Mouse (Mus musculus) gastrocnemius, adult 18-20 months (tissue): Measurements from ENCODE around the gene Riok1. TPM values are rescaled to one million over a fixed set of nuclear protein-coding genes. Genes with fewer than 3 reads are reported as not detected.

Experiments
- DNase-seq: peaks from one replicate; pipeline ENCODE4 v3.0.0; 2021; ENCODE audit warnings: low spot score
- long read RNA-seq, 2 experiments: library from polyadenylated mRNA; stranded (forward); transcript quantifications; one replicate each; pipeline ENCODE4 v2.0.0; 2021
- total RNA-seq, 2 experiments: library from RNA; stranded (reverse); gene quantifications; 2 replicates each; pipeline ENCODE4 v1.2.3; 2021

Gene Riok1
- 1 to 10 TPM; 6.6 to 8.5 TPM for total RNA-seq
- long read RNA-seq, experiment 1, transcript Riok1-201 (17 exons, 2,738 nt): major isoform, 14 of 15 reads
- long read RNA-seq, experiment 1, partial matches to known transcripts: 1 of 15 reads
- long read RNA-seq, experiment 1, other reads (novel, unspliced or antisense): 0 of 15 reads
- long read RNA-seq, experiment 2, transcript Riok1-201 (17 exons, 2,738 nt): major isoform, 5 of 7 reads
- long read RNA-seq, experiment 2, partial matches to known transcripts: 0 of 7 reads
- long read RNA-seq, experiment 2, other reads (novel, unspliced or antisense): 2 of 7 reads

DNA sequence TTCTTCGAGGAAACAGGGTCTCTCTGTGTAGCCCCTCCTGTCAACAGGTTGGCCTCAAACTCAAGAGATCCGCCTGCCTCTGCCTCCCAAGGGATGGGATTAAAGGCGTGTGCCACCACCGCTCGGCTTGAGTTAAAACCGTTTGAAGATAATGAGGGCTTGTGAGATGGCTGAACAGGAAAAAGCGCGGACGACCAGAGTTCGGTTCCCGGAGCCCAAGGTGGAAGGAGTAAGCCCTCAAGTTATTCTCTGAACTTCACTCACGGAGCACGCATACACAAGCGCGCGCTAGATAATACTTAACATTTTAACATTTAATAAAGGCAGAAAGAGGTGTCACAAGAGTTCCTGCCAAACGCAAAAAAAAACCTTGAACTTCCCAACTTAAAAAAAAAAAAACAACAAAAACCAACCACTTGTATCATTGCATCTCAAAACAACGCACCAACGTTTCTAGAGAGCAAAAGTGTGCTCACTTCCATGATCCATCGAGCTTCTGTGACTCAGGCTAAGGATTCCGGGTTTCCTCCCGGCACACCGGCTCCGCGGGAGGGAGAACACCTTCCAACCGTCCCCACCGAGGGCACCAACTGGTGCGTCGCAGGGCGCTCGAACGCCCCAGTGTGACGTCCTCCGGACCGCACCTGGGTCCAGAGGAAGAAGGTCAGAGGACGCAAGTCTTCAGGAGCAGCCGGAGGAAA, at the start of gene Riok1:
Gene Riok1, plus strand, starts transcription at position 653 of the 701 bp plus-strand sequence.
- no peak for DNase-seq

DNA sequence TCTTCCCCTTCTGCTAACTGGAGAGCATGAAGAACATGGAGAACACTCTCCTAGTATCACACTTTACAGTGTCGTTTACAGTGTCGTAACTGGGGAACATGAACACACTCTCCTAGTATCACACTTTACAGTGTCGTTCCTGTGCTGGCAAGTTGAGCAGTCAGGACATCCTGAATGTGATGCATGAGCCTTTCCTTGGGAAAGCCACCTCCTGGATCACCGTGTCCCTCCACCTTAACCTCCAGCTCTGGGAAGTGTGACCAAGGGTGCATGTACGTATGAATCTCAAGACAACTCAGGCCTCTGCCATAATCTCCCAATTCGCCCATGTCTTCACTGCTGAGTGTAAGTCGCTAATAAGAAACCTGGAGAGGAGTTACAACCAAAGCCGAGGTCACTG, 47.1 kb upstream of the Riok1 start:
- no peak for DNase-seq

DNA sequence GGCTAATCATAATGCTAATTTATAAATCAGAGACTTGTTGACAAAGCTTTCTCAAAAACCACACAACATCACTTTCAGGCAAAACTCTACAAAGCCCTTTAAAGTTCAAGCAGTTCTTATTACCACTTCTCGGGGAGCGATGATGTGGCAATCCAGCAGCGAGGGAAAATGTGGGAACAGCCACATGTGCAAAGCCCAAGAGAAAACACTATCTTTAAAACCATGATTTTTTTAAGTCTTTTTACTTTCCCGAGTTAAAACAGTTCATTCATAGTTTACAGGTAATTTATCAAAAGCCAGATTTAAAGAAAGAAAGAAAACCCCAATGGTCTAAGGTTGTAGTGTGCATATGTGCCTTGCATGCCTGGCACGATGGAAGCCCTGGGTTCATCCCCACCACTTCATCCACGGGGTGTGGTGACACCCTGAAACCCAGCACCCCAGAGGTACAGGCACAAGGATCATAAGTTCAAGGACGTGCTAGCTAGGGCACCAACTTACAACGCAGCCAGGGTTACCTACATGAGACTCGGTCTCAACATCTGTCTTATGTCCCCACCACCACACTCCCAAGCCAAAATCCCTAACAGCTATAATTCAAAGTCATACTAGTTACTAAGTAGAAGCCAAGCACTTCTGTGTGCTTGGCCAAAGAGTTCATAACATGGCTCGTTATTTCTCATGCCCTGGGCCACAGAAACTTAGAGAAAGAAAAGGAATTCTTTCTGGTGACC, 44.0 kb upstream of the Riok1 start:
- DNase-seq: no peak

DNA sequence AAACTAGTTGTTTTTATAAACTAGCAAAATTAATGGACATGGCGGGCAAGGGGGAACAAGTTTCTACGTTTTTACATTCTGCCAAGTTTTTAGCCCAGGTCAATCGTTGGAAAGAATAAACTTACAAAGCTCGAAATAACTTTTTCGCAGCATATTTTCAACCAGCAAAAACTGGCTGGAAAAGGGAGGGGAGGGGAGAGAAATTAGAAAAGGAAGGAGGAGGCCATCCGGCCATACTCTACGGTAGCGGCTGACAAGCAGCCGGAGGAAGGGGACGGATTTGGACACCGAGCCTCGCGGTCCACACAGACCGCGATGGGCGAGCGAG, 43.5 kb upstream of the Riok1 start:
- DNase-seq: no peak

DNA sequence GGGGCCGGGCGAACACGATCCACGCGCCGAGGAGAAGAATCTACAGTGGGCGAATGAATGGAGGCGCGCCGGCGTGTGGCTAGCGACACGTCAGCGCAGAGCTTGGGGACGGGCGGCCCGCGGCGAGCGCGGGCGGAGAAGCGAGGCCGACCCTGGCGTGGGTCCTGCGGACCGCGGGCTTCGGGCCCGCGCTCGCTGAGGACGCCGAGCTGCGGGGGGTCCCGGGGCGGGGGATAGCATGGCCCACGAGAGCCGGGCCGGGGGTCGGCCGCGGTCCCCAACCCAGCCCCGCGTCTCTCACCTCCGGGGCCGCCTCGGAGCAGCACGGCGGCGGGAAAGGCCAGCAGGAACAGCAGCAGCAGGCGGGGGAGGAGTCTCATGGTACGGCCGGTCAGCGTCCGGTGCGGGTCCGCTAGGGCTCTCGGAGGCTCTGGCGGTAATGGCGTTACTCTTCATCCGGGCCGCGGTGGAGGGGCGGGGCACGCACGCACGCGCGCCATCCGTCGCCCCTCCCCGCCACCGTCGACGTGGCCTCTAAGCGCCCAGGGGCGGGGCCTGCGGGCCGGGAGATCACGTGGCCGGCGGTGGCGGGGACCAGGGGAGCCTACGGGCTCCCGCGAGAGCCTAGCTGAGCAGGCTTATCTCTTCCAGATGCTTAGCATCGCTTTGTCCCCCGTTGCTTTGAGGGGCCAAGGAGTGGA, 42.9 kb upstream of the Riok1 start, which contains the start of gene Ssr1:
Gene Ssr1, minus strand, starts transcription at position 514 of the 701 bp plus-strand sequence.
- peak; percentile 95 for DNase-seq

DNA sequence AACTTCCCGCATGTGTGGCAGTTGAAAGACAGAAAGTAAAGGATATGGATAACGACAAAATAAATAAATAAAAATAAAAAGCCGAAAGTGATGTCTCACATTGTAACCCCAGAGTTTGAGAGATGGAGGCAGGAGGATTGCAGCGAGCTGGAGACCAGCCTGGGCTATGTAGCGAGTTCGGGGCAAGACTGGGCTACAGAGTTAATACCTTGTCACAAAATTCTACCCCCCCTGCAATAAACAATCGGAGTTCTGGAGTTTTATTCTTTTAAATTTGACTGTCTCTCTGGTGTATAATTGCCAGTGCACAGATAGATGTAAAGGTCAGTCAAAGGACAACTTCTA, 42.4 kb upstream of the Riok1 start:
- DNase-seq: no peak

DNA sequence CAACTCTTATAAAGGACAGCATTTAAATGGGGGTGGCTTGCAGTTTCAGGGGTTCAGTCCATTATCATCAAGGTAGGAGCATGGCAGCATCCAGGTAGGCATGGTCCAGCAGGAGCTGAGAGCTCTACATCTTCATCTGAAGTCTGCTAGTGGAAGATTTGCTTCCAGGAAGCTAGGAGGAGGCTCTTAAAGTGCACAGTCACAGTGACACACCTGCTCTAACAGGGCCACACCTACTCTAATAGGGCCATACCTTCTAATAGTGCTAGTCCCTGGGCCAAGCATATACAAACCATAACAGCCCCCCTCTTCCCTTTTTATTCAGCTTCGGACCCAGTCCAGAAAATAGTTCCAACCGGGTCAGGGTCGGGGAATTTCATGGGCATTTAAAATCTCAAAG, 37.1 kb upstream of the Riok1 start:
- DNase-seq: no peak

DNA sequence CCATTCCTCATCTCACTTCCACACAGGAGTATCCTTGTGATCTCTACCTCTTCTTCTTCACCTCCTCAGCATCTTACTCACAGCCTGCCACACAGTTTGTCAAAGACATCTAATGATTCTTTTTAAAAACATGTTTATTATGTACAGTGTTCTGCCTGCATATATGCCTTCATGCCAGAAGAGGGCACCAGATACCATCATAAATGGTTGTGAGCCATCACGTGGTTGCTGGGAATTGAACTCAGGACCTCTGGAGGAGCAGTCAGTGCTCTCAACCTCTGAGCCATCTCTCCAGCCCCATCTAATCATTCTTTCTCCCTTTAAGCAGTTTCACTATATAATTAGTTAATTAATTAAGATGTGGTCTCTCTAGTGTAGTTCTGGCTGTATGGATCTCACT, 34.3 kb upstream of the Riok1 start:
- DNase-seq: no peak

DNA sequence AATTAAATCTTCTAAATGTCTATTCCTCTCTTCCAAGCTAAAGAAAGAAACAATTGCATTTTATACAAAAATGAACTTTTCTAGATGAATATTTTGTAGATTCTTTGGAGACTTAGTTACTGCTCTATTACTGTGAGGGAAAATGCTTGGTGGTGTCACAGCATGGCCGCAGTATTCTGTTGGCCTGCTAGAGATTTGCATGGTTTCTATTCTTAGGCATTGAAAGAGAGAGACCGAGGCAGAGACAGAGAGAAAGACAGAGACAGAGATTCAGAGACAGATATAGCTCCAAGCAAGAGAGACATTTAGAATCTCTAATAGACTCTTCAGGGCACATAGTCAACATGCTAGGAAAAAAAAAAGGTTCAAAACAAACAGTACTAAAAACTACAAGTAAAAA, 28.8 kb upstream of the Riok1 start:
- no peak for DNase-seq

DNA sequence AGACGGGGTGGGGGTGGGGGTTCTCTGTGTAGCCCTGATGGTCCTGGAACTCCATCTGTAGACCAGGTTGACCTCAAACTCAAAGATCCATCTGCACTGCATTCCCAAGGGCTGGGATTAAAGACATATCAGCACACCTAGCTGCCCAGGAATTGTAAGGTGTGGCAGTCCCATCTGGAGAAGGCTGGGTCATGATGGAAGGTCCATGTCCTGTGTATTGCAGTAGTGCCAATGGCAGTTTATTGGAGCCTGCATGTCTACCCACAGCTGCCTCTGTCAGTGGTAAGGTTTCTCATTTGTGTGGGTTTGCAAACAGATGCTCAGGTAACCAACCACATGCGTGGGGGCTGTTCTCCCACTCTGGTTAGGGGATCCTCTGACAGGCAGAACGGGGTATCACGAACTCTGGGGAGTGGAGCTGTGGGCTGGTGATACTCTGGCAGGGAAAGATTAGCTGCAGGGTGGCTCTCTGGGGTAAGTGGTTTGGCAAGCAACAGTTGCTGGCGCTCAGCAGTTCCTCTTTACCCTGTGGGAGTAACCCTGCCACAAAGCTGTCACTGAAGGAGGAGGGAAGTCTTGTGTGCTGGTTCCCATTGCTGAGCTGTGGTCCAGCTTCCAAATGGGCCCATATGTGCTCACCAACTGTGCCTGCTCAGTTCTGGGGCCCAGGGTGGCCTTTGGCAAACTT, 26.9 kb upstream of the Riok1 start:
- no peak for DNase-seq

DNA sequence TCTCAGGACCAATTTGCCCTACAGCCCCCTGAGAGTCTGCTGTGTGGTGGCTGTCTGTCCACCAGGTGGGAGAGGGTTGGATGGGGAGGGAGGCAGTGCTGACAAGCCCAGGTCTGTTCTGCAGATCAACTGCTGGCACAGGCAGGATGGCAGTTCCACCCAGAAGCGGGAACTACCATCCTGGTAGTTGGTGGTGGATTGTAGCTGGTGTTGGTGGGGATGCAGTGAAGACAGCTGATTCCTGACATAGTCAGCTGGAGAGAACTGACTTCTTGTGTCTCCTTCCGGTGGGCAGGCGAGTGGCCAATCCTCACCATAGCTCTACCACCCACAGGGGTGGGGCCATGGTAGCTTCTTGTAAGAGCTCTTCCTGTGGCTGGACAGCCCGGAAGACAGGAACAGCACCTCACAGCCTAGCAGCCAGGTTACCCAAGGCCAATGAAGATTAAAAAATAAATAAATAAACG, 26.3 kb upstream of the Riok1 start:
- DNase-seq: no peak

DNA sequence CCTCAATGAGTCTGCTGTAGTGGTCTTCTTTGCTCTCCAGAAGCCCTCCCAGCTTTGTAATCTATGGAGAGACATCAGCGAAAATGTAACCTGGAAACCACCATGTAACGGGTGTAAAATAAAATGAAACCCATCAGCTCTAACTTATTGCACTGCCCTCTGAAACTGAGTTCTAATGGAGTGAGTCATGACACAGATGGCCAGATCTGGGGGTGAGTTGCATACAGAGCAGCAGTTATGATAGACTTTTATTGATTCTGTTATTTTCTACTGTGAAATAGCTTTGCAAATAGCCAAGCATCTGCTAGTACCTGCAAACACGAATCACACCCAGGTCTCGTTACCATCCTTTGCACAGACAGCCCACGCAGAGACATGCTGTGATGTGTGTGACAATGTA, 24.4 kb upstream of the Riok1 start:
- no peak for DNase-seq

DNA sequence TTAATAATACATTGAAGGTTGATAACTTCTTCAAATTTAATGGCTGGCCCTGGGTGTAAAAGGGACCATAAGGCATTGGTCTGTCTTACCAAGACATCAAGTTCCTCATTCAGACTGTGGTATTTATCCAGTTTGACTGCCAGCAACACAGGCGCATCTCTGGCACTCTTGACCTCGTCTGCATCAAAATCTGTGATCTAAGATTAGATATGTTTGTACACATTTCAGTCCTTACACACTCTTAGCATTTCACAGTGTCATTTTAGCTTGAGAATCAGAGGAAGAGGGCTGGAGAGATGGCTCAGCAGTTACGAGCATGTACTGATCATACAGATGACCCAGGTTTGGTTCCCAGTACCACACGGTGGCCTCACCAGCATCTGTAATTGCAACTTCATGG, 21.2 kb upstream of the Riok1 start:
- no peak for DNase-seq

DNA sequence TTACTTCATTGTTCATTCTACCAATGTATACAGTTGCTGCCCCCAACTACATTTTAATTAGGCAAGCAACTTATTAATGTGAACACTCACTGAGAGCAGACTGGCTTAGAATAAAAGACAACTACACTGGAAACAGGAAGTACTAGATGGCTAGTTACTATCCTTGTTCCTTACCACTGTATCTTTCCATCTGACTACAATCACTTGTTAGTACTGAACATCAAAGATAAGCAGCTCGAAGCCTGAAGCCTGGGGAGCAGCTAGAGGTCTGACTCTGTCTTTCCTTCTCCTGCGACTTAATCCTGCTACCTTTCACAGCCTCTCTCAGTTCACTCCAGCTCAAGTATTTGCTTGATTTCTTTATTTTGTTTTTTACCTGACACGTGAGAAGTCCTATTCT, 18.0 kb upstream of the Riok1 start:
- no peak for DNase-seq

DNA sequence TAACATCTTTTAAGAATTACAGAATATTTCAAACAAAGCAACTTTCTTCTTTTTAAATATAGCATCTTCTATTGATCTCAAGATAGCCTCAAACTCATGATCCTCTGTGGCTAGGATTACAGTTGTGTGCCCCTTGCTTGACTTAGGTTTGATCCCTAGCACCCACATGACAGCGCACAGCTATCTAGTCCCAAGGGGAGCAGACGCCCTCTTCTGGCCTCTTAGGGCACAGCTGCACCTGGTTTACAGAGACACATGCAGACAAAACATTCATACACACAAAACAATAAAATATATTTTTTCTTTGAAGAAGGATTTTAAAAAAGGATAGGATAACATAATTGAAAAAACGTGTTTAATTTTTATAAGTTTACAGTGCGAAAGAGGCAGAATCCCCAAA, 10.9 kb upstream of the Riok1 start:
- DNase-seq: no peak

DNA sequence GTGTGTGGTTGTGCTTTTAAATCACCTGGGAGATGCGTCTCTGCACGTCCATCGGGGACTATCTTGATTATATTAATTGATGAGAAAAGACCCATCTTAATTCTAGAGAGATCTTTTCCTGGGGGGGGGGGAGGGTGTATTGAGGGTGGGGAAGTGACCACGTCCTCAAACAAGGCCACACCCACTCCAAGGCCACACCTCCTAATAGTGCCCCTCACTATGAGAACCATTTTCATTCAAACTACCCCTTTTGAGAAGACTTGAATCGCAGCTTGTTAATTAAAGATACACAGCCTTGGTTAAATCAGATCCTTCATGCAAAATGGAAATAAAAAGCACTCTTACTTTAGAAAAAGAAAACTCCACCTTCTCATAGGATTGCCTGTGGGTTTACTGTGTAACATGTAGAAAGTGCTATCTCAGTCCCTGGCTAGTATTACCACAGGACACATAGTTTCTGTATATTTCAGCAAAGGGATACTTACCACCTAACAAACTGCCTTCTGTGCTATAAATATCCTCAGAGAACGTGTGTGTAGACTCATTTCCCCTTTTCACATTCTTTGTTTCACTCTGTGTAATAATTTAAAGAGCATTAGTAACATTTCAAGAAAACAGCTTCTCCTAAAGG, 9.1 kb upstream of the Riok1 start:
- DNase-seq: no peak

DNA sequence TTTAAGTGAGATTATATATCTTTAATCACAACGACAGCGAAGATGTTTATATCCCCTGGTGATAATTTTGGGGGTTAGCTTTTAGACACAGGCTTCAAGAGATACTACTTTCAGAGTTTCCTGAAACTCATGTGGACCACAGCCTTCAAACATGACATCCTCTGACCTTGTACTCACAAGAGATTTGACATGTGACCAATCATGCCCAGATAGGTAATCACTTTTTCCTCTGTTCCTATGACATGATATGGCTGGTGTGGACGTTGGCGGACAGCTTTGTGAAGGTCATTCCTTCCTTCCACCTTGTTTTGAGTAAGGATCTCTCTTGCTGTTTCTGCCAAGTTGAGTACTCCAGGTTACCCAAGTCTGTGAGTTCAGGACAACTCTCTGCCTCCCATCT, 8.4 kb upstream of the Riok1 start:
- no peak for DNase-seq

DNA sequence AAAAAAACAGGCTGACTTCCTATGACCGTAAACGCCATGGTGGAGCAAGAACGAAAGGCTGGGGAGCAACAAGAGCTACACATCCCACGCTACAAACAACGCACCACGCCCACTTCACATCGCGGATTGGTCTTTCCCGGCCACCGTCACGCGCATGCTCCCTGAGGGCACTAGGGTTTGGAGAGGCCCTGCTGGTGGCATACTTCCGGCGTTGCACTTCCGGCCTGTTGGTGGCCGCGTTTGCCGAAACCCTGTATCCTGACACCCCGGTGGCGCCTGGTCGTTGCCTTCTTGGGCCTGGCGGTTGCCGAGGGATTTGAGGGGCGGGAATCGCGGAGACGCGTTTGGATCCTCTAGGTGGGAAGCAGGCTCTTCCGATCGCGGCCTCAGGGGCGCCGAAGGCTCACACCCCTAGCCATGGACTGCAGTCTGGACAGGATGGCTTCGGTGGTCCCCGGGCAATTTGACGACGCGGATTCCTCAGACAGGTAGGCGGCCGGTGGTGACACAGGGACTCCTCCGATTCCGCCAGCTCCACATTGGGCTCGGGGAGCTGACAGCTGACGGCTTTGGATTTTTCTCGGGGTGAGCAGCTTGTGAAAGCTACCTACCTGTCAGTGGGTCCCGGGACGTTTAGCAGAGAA, 371 bp downstream of the Riok1 start, which contains the start of gene Cage1:
Gene Cage1, minus strand, starts transcription at position 26 of the 644 bp plus-strand sequence.
- DNase-seq: peak; percentile 96

DNA sequence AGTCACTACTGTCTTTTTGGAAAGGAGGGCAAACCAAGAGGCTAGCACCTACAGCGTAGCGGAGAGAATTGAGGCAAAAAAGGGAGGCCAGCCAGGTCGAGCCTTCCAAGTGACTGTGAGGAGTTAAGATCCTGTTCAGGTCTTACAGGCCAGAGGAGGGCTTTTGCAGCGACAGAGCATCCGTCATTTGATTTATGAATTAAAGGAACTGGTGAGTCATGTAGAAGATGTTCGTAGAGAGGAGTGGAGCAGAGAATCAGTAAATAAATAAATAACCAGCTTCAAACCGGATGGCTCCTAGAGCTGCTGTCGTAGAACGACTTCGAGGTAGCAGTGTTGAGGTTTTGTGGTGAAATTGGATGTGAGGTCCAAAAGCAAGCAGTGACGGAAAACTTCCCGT, 1.0 kb downstream of the Riok1 start:
- DNase-seq: no peak

DNA sequence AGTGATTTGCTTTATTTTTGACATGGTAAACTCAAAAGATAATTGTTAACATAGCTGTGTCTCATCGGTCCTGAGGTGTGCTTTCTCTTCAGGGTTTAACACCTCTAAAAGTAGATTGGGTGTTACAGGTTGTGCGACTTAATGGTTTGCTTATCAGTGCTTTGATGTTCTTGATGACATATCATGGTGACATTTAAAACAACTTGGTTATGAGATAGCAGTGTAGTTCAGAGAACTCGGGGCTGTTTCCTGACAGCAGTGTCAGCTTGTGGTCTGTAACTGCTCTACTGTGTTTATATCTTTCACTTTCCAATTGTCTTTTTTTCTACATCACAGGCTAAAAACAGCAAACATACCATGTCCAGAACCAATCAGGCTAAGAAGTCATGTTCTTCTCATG, 13.1 kb downstream of the Riok1 start:
- DNase-seq: no peak
